Mouse (Mus musculus) E14TG2a.4 (cell line): Measurements from ENCODE around the gene Pde2a.

ENCODE experiments used
- CTCF ChIP-seq: conservative IDR thresholded peaks from 2 replicates; pipeline ENCODE4 v1.5.1; 2014; ENCODE audit warnings: low read length
- NANOG ChIP-seq: IDR thresholded peaks from 2 replicates; pipeline ENCODE4 v1.6.1; 2014; ENCODE audit warnings: borderline replicate concordance, low read length, mixed read lengths

DNA sequence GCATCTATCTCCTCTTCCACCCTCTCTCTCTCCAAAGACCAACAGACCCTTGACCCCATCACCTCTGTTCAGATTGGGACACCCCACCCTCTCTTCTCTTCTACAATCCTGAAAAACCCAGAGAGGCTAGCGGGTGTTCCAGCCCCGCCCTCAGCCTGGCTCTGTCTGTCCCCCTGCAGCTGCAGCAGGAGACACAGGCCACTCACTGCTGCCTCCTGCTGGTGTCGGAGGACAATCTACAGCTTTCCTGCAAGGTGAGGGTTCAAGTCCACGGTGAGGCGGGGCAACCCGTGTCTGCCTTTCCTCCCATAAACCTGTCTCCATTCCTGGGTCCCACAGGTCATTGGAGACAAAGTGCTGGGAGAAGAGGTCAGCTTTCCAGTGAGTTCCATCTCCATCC, 80.2 kb downstream of the Pde2a start:
- TF ChIP-seq CTCF (peak; percentile 75), NANOG (no peak)
